Mouse (Mus musculus): ENCODE data around the gene Zbtb11.

Zbtb11 gene

DNA sequence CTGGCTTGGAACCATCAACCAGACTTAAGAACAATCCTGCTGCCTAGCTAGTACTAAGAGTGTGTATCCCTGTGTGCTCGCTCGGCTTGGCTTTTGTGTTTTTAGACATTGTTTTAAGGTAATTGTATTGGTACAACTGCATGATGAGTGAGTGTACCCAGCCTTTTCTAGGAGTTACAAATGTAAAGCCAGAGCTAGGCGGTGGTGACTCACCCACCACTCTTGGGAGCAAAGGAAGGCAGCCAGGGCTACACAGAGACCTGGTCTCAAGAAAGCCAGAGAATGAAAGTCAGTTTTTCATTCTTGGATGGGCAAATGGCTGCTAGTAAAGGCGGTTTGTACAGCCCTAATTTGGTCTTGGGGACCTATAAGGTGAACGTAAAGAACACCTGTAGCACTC lies 3.3 kb upstream of the Zbtb11 start:
- no peak for DNase-seq (ENCODE audit: low spot score in 2 of 2)

DNA sequence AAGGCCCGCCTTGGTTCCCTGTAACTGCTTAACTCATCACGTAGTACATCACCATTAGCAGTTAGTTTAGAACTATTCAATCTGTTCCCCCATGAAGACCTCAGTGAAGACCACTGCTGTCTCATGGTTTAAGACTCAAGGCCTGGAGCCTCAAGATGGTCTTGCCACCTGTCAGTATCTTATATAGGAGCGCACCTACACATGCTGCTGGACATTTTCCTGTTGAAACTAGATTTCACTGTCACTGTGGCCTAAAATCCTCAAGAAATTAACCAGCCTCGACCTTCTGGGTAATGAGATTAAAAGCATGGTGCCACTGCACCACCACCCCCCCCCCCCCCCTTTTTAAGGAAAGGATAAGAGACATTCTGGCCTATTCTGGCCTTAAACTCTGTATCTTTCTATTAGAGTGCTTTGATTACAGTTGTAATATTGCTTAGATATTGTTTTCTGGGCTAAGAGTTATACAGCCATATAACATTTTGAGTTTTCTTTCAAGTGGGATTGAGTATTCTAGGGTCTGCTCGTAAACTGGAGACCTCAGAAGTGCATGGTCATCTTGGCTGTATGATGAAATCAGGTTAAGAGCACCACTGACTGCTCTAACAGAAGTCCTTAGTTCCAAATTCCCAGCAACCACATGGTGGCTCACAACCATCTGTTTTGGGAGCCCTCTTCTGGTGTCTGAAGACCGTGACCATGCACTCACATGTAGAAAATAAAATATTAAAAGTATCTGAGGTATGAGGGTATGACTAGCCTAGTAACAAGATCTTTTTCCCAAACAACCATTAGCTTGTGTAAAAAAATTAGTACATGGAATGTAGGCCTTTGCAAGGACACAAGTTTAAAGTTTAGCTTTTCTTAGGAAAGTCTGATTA lies 1.7 kb upstream of the Zbtb11 start:
- no peak for DNase-seq (ENCODE audit: low spot score in 2 of 2)

DNA sequence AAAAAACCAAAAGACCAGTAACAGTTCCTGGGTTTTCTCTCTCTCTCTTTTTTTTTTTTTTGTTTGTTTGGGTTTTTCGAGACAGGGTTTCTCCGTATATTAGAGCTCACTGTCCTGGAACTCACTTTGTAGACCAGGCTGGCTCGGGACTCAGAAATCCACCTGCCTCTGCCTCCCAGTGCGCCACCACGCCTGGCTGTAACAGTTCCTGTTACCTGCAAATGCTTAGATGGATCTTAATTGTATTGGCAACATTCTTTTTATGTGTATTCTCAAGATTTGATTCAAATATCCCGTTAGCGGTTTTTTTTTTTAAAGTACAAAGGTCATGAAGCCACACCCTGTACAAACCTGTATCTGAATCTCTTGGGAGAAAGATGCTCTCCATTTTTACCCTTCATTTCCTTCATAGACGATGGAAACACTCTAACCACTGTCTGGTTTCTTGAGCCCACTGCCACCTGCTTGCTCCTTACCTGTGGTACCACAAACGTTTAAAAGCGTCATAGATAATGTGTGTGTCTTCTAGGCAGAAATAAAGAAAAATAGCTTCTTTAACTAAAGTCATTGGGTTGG lies 969 bp upstream of the Zbtb11 start:
- no peak for DNase-seq (ENCODE audit: low spot score in 2 of 2)

DNA sequence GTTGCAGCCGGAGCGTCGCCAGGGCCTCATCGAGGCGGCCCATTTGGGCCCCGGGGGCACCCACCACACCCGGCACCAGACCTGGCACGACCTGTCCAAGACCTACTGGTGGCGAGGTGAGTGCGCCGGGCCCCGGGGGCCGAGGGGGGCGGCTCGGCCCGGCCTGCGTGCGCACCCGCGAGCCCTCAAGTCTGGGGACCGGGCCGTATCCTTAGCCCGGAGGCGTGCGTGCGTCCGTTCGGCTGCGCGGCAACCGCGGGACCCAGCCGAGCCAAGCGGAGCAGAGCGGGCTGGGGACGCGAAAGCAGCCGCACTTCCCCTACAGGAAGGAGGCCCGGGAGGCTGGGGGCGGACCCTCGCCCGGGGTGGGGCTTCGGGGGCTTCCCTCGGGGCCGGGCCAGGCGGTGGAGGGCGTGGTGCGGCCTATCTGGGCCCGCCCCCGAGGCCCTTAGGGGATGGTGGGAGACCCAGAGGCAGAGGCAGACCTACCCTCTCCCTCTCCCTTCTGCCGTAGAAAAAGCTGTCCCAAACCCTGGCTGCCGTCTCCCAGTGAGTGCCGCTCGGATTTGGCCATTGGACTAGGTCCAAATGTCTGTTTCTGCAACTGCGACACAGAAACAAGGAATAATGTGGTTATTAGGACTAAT lies 696 bp downstream of the Zbtb11 start:
- DNase-seq (ENCODE audit: low spot score in 2 of 2): peak; percentile 91 to 92

DNA sequence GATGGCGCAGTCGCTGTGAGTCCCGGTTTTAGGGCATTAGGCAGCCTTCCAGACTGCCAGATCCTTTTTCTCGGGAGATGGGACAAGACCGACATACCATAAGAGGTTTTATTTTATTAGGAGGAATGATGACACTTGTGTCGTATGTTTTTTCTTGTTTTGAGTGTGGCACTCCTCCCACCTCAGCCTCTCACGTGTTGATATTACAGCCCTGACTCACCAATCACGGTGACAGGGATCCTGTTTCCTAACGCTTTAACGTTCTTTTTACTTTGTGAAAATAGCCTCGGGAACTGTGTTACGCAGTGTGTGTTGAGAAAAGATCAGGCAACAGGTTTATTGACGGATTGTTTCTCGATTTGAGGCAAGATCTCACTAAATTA lies 1.2 kb downstream of the Zbtb11 start:
- DNase-seq (ENCODE audit: low spot score in 2 of 2): no peak

DNA sequence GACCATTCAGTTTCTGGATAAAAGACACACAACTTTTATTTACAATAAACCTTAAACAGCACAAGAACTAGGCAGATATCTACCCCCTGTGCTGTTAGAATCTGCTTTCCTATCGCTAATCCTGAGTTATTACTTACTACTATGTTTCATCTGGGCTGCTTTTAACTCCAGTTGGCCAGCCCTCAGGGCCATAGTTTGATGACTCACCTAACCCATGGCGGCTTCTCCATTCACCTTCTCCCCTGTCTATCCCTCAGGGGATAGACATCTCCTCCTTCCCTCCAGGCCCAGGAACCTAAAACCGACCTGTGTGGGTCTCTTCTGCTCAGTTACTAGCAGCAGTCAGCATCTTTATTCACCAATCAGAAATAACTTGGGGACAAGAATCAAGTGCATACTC lies 12.3 kb downstream of the Zbtb11 start:
- DNase-seq (ENCODE audit: low spot score in 2 of 2): no peak

DNA sequence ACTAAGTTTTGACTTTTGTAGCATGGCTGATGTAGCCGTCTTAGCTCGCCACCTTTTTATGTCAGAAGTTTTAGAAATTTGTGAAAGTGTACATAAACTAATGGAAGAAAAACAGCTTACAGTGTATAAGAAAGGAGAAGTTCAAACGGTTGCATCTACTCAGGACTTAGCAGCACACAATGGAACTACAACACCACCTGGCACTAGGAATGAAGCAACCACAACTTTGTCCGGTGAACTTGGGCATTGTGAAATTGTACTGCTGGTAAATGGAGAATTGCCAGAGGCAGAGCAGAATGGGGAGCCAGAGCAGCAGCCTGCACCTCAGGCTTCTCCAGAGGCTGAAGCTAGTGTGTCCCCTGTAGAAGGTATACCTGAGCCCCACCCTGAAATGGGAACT lies 16.6 kb downstream of the Zbtb11 start:
- no peak for DNase-seq (ENCODE audit: low spot score in 2 of 2)

DNA sequence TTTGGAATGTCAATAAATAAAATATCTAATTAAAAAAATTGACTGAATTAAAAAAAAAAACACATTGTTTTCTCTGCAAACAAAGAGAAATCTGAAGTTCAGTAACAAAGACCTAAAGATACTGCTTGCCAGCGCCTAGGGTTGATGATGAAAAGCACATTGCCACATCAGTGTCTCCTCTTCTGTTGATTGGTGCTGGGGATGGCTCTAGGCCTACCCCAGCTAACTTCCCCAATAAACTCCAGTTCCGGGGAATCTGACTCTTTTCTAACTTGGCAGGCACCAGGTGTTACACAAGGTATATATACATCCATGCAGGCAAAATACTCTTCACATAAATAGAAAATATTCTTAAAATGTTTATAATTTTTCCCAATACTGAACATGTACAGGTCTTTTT lies 20.6 kb downstream of the Zbtb11 start:
- DNase-seq (ENCODE audit: low spot score in 2 of 2): no peak

DNA sequence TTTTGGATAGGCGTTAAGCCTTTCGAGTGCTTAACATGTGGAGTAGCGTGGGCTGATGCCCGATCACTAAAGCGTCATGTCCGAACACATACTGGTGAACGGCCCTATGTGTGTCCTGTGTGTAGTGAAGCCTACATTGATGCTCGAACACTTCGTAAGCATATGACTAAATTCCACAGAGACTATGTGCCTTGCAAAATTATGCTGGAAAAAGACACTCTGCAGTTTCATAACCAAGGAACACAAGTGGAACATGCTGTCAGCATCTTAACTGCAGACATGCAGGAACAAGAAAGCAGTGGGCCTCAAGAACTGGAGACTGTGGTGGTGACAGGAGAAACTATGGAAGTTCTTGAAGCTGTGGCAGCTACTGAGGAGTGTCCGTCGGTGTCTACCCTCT lies 33.1 kb downstream of the Zbtb11 start:
- no peak for DNase-seq (ENCODE audit: low spot score in 2 of 2)

DNA sequence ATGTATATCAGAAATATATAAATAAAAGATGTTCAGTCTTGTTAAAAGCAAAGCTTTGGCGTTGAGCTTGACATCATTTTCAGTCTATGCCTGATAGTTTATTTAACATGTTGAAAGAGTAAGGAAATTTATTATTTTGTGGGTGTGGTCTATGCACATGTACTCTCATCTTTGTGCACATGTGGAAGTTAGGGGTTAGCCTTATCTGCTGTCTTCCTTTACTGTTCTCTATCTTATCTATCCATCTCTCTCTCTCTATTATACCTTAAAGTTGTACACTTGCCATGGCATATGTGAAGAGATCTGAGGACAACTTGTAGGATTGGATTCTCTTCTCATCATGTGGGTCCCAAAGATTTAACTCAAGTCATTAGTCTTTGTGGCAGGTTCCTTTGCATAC lies 35.2 kb downstream of the Zbtb11 start:
- no peak for DNase-seq (ENCODE audit: low spot score in 2 of 2)

DNA sequence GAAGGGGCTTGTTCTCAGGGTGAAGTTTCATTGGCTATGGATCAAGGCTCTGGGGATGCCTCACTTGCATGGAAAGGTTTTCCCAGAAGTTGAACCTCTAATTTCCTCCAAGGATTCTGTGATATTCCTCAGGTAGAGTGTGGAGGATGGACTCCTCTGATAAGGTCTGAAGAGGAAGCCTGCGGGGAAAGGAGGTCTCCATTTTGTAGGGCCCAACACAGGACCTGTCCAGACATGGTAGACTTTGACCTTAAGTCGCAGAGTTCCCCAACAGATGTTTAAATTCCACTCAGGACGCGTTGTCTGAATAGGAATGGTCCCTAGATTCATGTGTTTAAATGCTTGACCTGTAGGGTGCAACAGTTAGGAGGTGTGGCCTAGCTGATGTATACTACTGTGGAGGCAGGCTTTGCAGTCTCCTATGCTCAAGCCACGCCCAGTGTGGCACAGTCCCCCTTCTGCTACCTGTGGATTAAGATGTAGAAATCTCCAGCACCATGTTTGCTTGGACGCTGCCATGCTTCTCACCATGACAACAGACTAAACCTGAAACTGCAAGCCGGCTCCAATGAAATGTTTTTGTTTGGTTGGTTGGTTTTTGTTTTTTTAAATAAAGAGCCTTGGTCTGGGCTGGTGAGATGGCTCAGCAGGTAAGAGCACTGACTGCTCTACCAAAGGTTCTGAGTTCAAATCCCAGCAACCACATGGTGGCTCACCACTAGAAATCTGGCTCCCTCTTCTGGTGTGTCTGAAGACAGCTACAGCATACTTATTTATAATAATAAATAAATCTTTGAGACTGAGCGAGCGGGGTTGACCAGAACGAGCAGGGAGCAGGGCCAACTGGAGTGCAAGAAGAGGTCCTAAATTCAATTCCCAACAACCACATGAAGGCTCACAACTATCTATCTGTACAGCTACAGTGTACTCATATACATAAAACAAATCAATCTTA lies 39.4 kb downstream of the Zbtb11 start:
- DNase-seq (ENCODE audit: low spot score in 2 of 2): no peak

DNA sequence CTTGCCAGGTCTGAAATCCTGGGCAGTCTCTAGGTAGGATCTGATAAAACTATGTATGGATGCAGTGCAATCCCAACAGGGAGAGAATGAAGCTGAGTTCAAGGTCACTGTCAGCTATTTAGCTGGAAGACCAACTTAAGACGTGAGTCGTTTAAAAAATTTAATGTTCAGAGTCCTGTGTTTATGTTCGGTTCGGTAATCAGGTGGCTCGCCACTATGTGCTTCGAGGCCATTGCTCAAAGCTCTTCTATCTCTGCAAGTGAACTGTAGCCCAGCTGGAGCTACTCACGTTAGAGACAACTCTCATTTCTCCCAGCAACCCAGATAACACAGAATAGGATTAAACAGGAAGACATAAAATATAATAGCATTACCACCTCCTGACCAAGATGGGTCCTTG lies 40.4 kb downstream of the Zbtb11 start:
- no peak for DNase-seq (ENCODE audit: low spot score in 2 of 2)

DNA sequence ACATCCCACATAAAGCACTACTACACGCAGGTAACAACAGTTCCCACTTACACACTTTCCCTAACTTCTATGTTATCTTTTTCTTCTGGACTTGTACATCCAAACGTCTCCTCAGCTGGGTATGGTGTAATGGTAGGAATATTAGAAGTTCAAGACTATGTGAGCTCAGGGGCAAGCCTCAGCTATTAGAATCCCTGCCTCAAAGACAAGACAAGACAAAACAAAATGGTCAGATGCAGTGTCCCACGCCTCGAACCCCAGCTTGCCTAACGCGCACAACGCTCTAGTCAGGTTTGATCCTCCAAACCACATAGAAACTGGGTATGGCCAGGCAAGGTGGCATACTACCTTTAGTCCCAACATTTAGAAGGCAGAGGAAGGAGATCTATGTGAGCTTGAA lies 46.0 kb downstream of the Zbtb11 start:
- no peak for DNase-seq (ENCODE audit: low spot score in 2 of 2)

DNA sequence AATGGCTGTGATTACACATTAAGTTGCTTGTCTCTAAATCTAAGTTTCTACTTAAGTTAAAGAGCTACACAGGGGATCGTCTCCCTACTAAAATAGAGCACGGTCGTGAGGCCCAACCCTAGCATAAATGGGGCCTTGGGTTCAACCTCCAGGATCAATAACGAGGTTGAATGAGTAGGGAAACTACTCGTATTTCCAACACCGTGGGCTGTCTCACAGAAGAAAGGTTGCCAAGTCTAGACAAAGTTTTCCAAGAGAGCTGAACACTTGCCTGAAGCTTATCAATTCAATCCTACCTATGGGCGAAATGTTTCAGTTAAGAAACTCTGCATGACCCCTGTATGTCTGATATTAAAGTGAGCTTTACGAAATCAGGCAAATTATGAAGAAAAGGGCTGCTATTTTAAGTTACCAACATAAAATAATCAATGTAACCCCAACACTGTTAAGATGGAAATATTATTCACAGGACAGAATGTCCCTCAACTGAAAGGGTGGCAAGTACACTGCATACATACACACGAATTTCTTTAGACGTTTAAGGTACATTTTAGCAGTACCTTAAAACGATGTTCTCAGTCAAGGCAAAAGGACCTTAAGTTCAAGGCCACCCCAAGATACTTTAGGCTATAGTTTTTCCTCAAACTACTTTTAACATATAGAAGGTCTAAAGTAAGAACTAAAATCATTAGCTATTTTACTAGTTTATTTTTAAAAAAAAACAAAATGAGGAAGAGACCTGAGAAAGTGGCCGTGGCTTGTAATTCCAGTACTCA lies 54.4 kb downstream of the Zbtb11 start:
- DNase-seq (ENCODE audit: low spot score in 2 of 2): no peak

DNA sequence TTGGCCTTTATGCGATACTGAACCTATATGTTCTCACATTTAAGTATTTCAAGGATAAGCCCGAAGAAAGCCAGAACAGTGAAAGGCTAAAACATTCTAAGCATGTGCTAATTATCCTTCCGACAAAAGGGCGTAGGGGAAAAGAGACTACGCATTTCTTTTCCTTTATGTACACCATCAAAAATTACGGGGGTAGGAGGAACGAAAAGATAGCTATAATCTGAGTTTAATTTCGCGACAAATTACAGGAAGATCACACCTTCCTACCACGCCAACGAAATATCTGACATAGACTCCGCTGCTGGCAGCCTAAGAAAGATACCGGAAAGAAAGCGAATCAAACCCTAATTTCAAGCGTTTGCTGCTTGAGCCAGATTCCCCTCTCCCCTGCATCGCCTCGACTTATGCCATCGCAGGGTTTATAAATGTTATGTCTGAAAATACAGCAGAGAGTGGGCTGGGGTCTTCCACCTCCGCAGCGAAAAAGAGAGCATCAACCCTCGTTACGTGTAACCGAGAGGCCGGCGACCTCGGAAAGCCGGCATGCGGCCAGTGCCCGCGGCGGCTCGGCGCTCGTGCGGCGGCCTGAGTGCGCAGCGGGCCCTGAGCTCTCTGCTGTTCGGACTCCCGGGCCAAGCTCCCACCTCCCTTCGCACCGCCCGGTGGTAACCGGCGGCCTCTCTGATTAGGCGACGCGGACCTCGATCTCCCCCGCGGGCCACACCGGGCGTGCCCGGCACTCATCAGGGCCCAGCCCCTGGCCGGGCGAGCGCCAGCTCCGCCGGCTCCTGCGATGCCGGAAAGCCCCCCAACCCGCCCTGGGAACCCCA lies 55.3 kb downstream of the Zbtb11 start:
- no peak for DNase-seq (ENCODE audit: low spot score in 2 of 2)

DNA sequence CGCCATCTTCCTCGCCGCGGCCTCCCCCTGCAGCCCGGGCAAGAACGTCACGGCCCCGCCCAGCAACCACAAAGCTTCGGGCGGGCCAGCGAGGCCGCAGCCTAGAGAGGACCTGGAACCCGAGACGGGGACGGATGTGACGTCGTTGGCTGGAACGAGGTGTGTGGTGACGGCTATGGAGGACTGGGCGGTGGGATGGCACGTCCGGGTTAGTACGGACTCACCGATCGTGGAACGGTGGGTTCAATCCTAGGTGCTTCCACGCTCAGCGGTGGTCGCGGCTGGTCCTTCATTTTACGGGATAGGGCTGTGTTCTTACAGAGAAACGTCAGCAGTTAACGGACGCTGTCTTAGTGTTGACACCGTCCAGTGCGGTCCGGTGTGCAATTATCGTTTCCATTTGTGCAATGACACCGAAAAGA lies 56.0 kb downstream of the Zbtb11 start, which contains the start of gene Pcnp:
Pcnp (minus strand) TSS at position 79 of the 422 bp plus-strand sequence.
- DNase-seq (ENCODE audit: low spot score in 2 of 2): peak; percentile 99

DNA sequence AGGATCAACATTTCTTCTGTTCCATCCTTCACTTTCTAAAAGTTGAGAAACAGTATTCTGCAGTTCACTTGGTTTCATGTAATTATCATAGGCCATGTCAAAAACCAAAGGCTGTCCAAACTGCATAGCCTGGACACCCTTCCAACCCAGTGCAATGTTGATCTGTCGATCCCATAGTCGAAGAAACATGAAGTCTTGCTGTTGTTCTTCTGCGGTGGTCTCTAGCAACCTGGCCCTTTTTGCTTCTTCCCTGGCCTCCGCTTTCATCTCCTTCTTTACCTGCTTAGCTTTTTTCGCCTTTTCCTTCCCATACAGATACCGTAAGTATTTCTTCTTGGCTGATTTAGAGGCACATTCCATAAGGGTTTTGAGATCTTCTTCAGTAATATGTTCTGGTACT lies 60.9 kb downstream of the Zbtb11 start:
- no peak for DNase-seq (ENCODE audit: low spot score in 2 of 2)

DNA sequence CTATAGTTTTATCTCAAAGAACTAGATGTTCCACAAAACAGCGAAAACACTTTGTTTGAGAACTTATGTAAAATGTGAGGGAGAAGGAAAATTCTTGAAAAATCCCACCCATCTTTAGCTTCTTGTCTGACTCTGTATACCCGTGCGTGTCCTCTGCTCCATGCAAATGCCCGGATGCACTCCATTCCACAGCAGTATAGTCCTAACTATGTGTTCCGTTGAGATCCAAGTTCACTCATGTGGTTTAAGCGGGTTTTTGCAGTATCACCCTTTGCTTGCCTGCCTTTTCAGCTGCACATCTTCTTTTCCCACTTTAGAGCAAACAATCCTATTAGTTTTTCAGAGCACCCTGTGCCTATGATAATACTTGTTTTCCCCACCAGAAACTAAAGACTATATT lies 62.8 kb downstream of the Zbtb11 start:
- DNase-seq (ENCODE audit: low spot score in 2 of 2): no peak

DNA sequence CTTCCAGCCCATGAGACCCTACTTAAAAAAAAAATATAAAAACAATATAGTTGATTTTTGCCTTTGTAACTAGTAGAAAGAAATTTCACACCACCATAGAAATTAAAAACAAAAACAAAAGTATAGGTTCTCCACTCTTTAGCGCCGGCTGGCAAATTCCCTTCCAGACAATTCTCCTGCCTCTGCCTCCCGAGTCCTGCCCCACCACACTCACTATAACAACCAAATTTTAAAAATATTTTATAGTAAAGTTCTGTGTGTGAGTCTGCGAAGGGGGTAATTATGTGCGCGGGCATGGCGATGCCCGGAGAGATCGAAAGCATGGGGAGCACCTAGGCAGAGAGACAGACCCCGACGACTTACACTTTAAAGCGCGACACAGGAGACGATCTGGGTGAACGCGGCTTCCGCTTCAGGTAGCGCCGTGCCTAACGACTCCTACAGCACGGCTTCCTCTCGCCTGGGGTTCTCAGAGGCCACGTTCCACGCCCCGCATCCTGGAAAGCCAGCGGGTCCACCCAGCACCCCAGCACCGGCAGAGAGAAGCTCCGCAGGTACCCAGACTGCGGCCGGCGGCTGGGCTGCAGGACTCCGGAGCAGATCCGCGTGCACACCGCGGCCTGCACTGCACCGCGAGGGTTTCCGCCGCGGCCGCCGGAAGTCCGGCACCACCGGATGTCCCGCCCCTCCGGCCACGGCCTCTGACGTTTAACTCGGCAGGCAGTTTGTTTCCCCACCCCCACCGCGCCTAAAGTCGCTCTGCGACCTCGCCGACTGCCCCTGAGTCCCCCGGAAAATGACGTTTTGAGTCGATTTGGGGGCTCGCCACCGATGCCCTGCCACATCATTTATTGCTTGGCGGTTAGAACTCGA lies 63.7 kb downstream of the Zbtb11 start, which contains the start of gene Trmt10c:
Trmt10c (minus strand) TSS at position 682 of the 873 bp plus-strand sequence.
- DNase-seq (ENCODE audit: low spot score in 2 of 2): peak; percentile 95 to 96
